Mouse (Mus musculus): ENCODE results near the gene Efnb2.
A peak's percentile ranks its signal among the peaks of the same experiment; 100 is the strongest.

Efnb2 gene

DNA sequence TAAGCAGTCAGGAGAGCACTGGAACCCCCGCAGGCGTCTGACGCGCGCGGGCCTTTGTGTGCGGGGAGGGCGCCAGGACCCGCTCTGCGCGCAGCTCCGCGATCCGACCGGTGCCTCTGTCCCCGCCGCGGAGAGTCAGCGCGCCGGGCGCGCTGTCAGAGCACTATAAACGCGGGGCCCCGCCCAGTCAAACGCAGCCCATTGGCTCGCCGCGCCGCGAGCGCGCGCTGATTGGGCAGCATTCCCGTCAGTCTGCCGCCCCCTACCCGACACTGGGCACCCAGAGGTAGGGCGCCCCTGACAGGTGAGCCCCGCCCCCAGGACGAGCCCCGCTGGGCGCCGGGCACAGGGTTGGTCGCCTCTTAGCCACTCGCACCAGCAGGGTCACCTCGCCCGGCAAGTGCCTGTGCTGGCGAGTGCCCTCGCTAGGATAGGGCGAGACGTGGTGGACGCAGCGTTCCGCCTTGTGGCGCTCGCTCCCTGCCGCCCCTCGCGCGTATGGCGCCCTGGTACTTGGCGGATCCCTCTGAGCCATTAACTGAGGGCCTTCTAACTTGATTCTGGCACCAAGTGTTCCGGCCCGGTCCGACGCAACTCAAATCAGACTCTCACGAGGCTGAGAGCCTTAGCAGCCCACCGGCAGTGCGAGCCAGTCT lies at the start of gene Efnb2:
Efnb2 (minus strand) TSS at position 140 of the 656 bp plus-strand sequence.
- DNase-seq: peak; percentile 97

- no peak for DNase-seq
These were observed 43.8 kb upstream of the Efnb2 start for GRCm38 (mm10) chr8:8704813-8705212.

- no peak for DNase-seq
These were observed 42.6 kb upstream of the Efnb2 start for GRCm38 (mm10) chr8:8703668-8704067.

GRCm38 (mm10) chr8:8700821-8701220 lies 39.8 kb upstream of the Efnb2 start:
- no peak for DNase-seq

- DNase-seq: no peak
These were observed 39.2 kb upstream of the Efnb2 start for GRCm38 (mm10) chr8:8700229-8700628.

GRCm38 (mm10) chr8:8690146-8691092 lies 29.4 kb upstream of the Efnb2 start, which contains the start of gene Arglu1:
Arglu1 (minus strand) TSS chr8:8690521.
- peak; percentile 99 for DNase-seq

- peak; percentile 70 for DNase-seq
These were observed 28.6 kb upstream of the Efnb2 start for GRCm38 (mm10) chr8:8689454-8690145.

DNA sequence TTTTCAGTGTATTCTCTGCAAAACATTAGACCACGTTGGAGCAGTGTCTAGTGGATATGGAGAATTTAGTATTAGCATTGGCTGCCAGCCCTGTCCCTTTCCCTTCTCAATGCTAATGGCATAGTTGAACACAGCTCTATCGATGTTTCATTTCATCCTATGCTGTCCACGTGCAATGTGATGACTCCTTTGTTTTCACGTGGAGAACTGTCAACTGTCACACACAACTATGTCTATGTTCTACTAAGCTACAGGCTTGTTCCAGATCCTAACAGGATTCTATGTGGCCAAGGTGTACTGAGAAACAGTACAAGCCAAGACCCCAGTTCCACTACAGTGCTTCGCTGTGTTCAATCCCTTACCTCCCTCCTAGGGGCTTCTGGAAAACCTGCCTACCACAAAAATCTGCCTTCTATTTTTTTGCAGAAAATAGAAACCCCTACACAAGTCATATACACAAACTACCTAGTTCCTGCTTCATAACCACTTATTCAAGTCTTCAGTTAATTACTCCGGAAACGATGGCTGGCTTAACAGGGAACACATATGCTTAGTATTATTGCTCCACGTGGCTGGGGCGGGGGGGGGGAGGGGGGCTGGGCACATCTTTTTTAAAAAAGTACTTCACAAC lies 27.9 kb upstream of the Efnb2 start:
- no peak for DNase-seq

- DNase-seq: no peak
These were observed 24.5 kb upstream of the Efnb2 start for GRCm38 (mm10) chr8:8685517-8685916.

- DNase-seq: no peak
These were observed 21.7 kb upstream of the Efnb2 start for GRCm38 (mm10) chr8:8682697-8683096.

DNA sequence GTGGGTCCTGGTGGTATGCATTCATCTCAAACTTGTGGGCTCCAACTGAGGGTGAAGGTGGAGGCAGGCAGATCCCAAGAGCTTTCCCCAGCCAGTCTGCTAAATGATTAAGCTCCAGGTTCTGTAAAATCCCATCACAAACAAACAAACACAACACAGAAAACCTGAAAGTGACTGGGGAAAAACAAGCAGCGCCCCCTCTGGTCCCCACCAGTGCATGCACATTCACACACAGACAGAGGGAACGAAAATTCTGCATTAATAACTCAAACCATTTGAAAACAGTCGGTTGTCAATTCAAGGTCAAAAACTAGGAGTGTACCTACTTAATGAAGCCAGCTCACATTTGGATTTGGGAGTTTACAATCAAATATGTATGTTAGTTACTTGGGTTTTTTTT lies 17.2 kb upstream of the Efnb2 start:
- DNase-seq: no peak

DNA sequence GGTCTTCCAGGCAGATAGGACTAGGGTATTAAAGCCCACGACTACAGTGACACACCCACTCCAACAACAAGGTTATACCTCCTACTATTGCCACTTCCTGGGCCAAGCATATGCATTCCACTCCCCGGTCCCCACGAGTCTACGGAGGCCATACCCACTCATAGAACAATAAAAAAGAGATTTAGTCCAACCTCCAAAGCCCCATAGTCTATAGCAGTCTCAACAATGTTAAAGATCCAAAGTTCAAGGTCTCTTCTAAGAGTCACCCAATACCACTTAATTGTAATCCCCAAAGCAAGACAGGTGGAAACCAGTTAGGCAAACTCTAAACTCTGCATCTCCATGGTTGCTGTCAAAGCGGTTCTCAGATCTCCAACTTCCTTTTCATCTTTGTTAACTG lies 13.8 kb upstream of the Efnb2 start:
- no peak for DNase-seq

DNA sequence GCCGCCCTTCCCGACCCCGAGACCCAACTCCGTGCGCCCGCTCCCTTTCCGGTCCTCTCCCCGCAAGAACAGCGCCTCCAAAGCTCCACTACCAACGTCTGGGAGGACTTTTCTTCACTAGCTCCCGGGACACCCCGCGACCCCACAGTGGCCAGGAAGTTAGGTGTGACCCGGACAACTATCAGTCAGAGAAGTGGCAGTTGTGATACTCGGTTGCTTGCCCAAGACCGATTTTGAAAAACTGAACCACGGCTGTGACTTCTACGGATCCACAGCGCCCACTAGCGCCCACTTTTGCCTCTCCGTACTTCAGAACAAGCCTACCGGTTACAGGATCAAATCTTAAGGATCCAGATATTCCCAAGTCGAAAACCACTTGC lies 707 bp upstream of the Efnb2 start:
- DNase-seq: peak; percentile 94

GRCm38 (mm10) chr8:8660307-8661098 lies 539 bp downstream of the Efnb2 start:
- no peak for DNase-seq

- DNase-seq: peak; percentile 35
These were observed 1.3 kb downstream of the Efnb2 start for GRCm38 (mm10) chr8:8659503-8660306.

DNA sequence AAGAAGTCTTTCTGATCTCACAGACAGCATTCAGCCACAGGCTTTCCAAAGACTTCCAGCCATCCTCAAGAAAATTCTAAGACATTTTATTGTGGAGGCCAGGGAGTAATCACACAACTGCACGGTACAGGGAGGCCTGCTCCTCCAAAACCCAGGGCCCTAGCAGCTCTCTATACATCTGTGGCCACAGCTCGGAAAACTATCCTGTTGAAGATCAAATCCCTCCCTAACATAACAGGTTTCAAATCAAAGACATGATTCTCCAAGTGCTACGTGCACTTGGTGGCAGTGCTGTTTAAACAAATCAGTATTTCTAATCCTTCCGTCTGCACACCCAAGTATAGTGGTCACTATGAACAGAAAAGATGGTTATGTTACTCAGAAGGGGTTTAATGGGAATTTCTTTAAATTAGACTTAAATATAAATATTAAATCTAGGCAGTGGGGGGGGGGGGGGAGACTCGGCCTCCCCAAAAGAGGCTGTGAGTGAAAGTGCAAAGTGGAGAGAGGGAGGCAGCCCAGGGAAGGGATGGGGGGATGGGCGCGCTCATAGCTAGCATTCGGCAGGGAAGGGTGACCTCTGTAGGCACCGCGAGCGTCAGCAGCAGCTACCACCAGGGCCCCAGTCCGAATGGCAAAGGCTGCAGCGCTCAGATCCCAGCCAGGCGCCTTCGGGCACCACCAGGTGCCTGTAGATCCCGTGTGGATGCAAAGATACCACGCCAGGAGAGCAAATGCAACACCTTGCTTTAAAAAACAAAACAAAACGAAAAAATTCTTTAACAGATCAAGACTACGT lies 2.4 kb downstream of the Efnb2 start:
- peak; percentile 93 for DNase-seq

DNA sequence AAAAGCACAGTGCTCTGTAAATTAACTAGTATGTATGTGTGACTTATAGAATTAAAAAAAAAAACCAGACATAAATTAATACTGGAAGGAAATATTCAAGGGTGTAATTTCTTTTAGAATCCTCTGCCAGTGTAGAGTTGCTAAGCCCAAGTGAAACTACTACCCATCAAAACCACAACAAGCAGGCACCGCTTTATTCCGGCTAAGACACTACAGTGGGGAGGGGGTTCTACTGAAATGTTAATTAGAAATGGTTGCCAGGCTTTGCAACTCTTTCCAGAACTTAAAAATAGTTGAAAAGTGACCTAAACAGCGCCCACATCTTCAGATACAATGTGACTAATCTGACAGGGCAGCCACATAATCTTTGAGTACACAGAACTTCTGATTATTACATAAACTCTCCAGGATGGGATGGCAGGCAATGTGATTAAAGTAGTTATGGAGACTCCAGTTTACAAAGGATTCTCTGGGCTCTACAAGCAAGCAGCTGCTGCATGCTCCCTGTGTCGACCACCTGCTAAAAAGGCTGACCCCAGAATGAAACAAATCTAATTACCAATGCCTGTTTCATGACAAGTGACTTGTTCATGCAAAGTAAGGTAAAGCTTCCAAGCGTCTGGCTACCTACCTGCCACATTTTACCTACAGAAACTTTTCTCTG lies 3.2 kb downstream of the Efnb2 start:
- DNase-seq: no peak

GRCm38 (mm10) chr8:8656578-8657441 lies 4.2 kb downstream of the Efnb2 start:
- no peak for DNase-seq
